Mouse (Mus musculus): ENCODE results near the gene Bst2.

DNA sequence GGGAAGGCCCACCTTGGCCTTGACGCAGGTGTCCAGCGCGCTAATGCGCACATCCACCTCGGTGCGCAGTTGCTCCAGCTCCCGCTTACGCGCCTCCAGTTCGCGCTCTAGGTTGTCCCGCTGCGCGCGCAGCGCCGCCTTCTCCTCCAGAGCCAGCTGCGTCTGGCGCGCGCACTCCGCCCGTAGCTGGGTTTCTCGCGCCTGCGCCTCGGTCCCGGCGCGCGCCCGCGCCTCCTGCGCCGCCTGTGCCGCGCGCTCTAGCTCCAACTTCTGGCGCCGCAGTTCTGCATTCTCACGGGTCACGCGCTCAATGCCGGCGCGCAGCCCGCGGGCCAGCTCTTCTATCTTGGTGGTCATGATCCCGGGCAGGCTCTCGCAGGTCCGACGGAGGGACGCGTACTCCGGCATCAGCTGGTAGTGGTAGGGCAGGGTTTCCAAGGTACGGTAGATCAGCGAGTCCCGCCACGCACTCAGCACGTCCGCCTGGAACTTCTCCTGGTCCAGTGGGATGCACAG is 29.6 kb downstream of the Bst2 start:
- no peak for TF ChIP-seq GATA1 (IDR thresholded peaks at IDR 0.05; ENCODE audit: borderline replicate concordance, low read length)
- no peak for TF ChIP-seq FLI1 (IDR thresholded peaks at IDR 0.05; ENCODE audit: low read length)

Measured in megakaryocyte, embryonic 14.5 days (primary cell).